Mouse (Mus musculus) gastrocnemius, postnatal 14 days (tissue): Measurements from ENCODE around the gene Vmn1r158. TPM values are rescaled to one million over a fixed set of nuclear protein-coding genes. Genes with fewer than 3 reads are reported as not detected.
"Not testable (repeated sequence)": the region's sequence is repeated elsewhere in the genome, so short reads cannot be mapped to it uniquely, and the experiment has no call there.

ENCODE experiments used
- DNase-seq: peaks from one replicate; pipeline ENCODE4 v3.0.0; 2021; ENCODE audit warnings: mixed read lengths
- intact Hi-C: fragments of 180-260 bp; cut with DNase I; formaldehyde crosslinking; loops from one replicate; pipeline ENCODE4 v1.15.1; 2025; ENCODE audit warnings: low total_unique reads
- long read RNA-seq, 2 experiments: library from polyadenylated mRNA; stranded (forward); transcript quantifications; one replicate each; pipeline ENCODE4 v2.0.0; 2021
- total RNA-seq, 2 experiments: library from RNA; stranded (reverse); gene quantifications; 2 replicates each; pipeline ENCODE4 v1.2.3; 2021

Vmn1r158 gene
- not detected for total RNA-seq
- long read RNA-seq, experiment 1: 0 reads
- long read RNA-seq, experiment 2: 0 reads

DNA sequence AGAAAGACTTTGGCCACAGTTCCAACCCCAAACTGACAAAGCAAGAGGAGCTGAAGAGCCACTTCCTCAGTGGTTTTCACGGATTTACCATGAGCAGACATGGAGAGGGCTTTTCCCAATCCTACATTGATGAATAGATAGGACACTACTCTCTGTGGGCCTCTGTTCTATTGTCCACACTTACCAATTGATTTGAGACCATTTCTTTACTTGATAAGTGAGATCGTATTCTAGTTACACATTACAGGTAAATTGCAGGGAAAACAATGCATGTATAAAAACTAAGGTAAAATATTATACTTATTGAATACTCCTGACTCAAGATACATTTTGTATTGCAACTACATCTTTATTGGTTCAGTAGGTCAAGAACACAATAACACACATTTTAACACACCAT lies at the start of gene Vmn1r158:
Vmn1r158 (minus strand) TSS at position 101 of the 400 bp plus-strand sequence.
- intact Hi-C loops, DNase-seq: not testable (repeated sequence)

- DNase-seq, intact Hi-C loops: not testable (repeated sequence)
These were observed 14.6 kb downstream of the Vmn1r158 start for GRCm38 (mm10) chr7:22775981-22776380.

DNA sequence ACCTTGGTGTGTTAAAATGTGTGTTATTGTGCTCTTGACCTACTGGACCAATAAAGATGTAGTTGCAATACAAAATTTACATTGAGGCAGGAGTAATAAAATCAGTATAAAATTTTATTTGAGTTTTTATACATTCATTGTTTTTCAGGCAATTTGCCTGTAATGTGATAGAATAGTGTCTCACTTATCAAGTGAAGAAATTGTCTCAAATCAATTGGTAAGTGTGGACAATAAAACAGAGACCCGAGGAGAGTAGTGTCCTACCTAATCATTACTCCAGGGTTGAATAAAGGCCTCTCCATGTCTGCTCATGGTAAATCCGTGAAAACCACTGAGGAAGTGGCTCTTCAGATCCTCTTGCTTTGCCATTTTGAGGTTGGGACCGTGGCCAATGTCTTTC lies 29.2 kb downstream of the Vmn1r158 start, which contains the start of gene Vmn1r157:
Vmn1r157 (plus strand) TSS at position 301 of the 400 bp plus-strand sequence.
- DNase-seq, intact Hi-C loops: not testable (repeated sequence)

Other genes starting within 250 kb of the Vmn1r158 start
- not detected for gene Gm4201, start 225.4 kb downstream of the Vmn1r158 start, total RNA-seq
- not detected for gene Gm4565, start 202.7 kb downstream of the Vmn1r158 start, total RNA-seq
- not detected for gene Vmn1r155, start 132.8 kb downstream of the Vmn1r158 start, total RNA-seq
- gene Gm8693, start 98.5 kb downstream of the Vmn1r158 start, total RNA-seq: not detected
- not detected for gene Gm4567, start 71.1 kb downstream of the Vmn1r158 start, total RNA-seq
- not detected for gene Vmn1r157, start 29.1 kb downstream of the Vmn1r158 start, total RNA-seq
- not detected for gene Vmn1r159, start 52.8 kb upstream of the Vmn1r158 start, total RNA-seq
- gene Vmn1r160, start 80.4 kb upstream of the Vmn1r158 start, total RNA-seq: not detected
- not detected for gene Gm4214, start 193.9 kb upstream of the Vmn1r158 start, total RNA-seq
- gene Gm4216, start 229.1 kb upstream of the Vmn1r158 start, total RNA-seq: not detected